Mouse (Mus musculus): ENCODE data around the gene Cltrn. TPM values are rescaled to one million over a fixed set of nuclear protein-coding genes. Genes with fewer than 3 reads are reported as not detected.
A peak's percentile ranks its signal among the peaks of the same experiment; 100 is the strongest.

The Cltrn gene
- total and polyA plus RNA-seq, 3 experiments, result not detected

DNA sequence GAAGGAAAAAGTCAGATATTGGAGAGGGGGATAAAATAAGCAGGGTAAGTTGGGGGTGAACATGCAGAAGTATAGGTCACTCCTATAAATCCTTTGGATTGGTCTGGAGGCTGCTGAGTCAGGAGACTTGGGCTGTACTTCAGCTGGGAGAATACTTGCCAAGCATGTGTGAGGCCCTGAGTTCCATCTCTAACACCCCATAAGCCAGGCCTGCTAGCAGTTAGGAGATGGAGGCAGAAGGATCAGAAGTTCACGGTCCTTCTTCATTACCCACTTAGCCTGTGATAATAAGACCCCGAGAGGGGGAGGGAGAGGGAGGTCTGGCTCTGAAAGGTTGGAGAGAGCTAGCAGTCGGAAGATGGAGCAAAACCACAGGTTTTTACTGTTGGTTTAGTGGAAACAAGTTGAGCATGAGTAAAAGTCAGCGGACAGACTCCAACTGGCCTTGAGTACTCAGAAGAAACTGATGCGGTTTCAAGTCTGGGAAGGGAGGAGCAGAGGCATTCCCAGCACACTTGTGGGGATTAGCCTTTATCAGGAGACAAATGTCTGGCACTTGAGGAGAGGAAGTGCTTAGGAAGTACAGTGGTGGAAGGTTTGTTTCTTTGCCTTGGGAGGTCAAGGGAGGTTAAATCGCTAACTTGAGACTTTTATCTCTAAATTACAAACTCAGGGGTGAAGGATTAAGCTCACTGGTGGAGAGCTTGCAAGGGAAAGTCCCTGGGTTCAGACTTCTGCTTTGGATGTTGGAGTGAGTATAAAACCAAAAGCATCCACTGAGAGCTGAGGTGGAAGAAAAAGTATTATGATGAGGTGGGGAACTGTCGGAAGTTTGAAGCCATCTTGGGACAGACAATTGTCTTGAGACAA is 3.9 kb downstream of the Cltrn start:
- in situ Hi-C loops (cut with MboI; ENCODE audit: low pct_ligation_motif_present, low pct_unique_long_range_greater_than_20kb, low sequenced_read_pairs) (no loop called here), dilution Hi-C loops (cut with MboI; ENCODE audit: extremely low pct_ligation_motif_present, extremely low pct_unique_long_range_greater_than_20kb, low sequenced_read_pairs) (no loop called here)
- Histone ChIP-seq H3K4me1 (ENCODE audit: control insufficient read depth in 1 of 2, insufficient read depth in 2 of 2) (no peaks in the 10 kb centered on the region), H3K27ac (ENCODE audit: insufficient read depth, low read depth) (no peak overlapping the region), H3K4me2 (ENCODE audit: insufficient read depth, low read depth, poor library complexity, severe bottlenecking) (peak overlapping the region; percentile 29; the same call in 1 of the 2 replicates), H3K9ac (ENCODE audit: insufficient read depth, low read depth) (no peak overlapping the region), H3K36me3 (replicated peaks in 1 of 2; ENCODE audit: control insufficient read depth in 1 of 2, insufficient read depth in 1 of 2, low read length in 1 of 2) (no peaks in the 10 kb centered on the region), H3K9me3 (replicated peaks; ENCODE audit: low read length) (no peaks in the 10 kb centered on the region), H3K79me2 (replicated peaks; ENCODE audit: control insufficient read depth, extremely low read depth, insufficient read depth, poor library complexity, severe bottlenecking) (no peaks in the 10 kb centered on the region), H3K4me3 (replicated peaks in 1 of 3; ENCODE audit: low read depth in 2 of 3, low read length in 2 of 3, poor library complexity in 1 of 3) (no peak overlapping the region), H3K27me3 (replicated peaks) (no peaks in the 10 kb centered on the region)
- DNase-seq (ENCODE audit: extremely low read depth), result peak; percentile 11
- TF ChIP-seq RCOR1 (conservative IDR thresholded peaks at IDR 0.05; ENCODE audit: low read depth, low read length), result no peak
- TF ChIP-seq ZNF384 (IDR thresholded peaks at IDR 0.05; ENCODE audit: low read depth, low read length), result no peak
- no peak for TF ChIP-seq IRF4 (IDR thresholded peaks at IDR 0.05; ENCODE audit: low read depth, low read length)
- no peak for TF ChIP-seq NELFE (IDR thresholded peaks at IDR 0.05; ENCODE audit: low read depth, low read length)
- no peak for TF ChIP-seq MAZ (IDR thresholded peaks at IDR 0.05; ENCODE audit: low read depth, low read length)
- TF ChIP-seq KAT2A (IDR thresholded peaks at IDR 0.05; ENCODE audit: insufficient replicate concordance, low read length), result no peak
- TF ChIP-seq ZC3H11A (IDR thresholded peaks at IDR 0.05; ENCODE audit: low read depth, low read length), result no peak
- no peak for TF ChIP-seq TCF12 (IDR thresholded peaks at IDR 0.05; ENCODE audit: low read depth, low read length)

DNA sequence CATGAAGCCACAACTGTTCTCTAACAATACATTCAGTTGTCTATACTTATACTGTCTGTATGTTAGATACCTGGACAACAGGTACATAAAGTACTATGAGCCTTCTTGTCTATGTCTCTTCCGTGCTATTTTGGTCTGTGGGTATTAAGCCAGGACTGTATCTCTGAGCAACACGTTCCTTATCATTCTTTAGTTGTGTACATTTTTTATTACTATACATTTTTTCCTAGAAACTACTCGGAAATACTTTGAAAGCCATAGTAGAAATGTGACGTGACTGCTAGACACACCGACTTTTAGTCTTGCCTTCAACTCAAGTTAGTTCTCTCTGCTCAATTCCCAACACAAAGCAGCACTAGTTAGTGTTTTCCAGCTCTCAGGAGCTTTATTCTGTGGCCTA is 4.8 kb downstream of the Cltrn start:
- Histone ChIP-seq H3K4me3 (replicated peaks in 1 of 3; ENCODE audit: low read depth in 2 of 3, low read length in 2 of 3, poor library complexity in 1 of 3) (no peak overlapping the region), H3K4me1 (ENCODE audit: control insufficient read depth in 1 of 2, insufficient read depth in 2 of 2) (no peaks in the 10 kb centered on the region), H3K79me2 (replicated peaks; ENCODE audit: control insufficient read depth, extremely low read depth, insufficient read depth, poor library complexity, severe bottlenecking) (no peaks in the 10 kb centered on the region), H3K4me2 (ENCODE audit: insufficient read depth, low read depth, poor library complexity, severe bottlenecking) (no peak overlapping the region), H3K36me3 (replicated peaks in 1 of 2; ENCODE audit: control insufficient read depth in 1 of 2, insufficient read depth in 1 of 2, low read length in 1 of 2) (no peaks in the 10 kb centered on the region), H3K27me3 (replicated peaks) (no peaks in the 10 kb centered on the region), H3K9me3 (replicated peaks; ENCODE audit: low read length) (no peaks in the 10 kb centered on the region), H3K27ac (ENCODE audit: insufficient read depth, low read depth) (no peak overlapping the region), H3K9ac (ENCODE audit: insufficient read depth, low read depth) (no peak overlapping the region)
- DNase-seq (ENCODE audit: extremely low read depth), result no peak
- TF ChIP-seq CHD1 (IDR thresholded peaks at IDR 0.05; ENCODE audit: low read depth, low read length) (no peak), MAZ (IDR thresholded peaks at IDR 0.05; ENCODE audit: low read depth, low read length) (no peak), ZMIZ1 (IDR thresholded peaks at IDR 0.05; ENCODE audit: low read depth, low read length) (no peak), CTCF (conservative IDR thresholded peaks at IDR 0.05 in 1 of 2, IDR thresholded peaks at IDR 0.05 in 1 of 2; ENCODE audit: low read depth in 2 of 2, low read length in 2 of 2) (no peak), GABPA (IDR thresholded peaks at IDR 0.05; ENCODE audit: insufficient replicate concordance, low read depth, low read length) (no peak), NRF1 (IDR thresholded peaks at IDR 0.05; ENCODE audit: low read depth, low read length) (no peak), NELFE (IDR thresholded peaks at IDR 0.05; ENCODE audit: low read depth, low read length) (no peak), UBTF (IDR thresholded peaks at IDR 0.05; ENCODE audit: low read depth, low read length) (no peak), MEF2A (IDR thresholded peaks at IDR 0.05; ENCODE audit: borderline replicate concordance, low read depth, low read length) (no peak), POLR2AphosphoS2 (IDR thresholded peaks at IDR 0.05; ENCODE audit: low read depth, low read length) (no peak), RAD21 (IDR thresholded peaks at IDR 0.05; ENCODE audit: low read depth, low read length) (no peak), MXI1 (IDR thresholded peaks at IDR 0.05; ENCODE audit: low read depth, low read length) (no peak), ETS1 (conservative IDR thresholded peaks at IDR 0.05; ENCODE audit: low read depth, low read length) (no peak), ZNF384 (IDR thresholded peaks at IDR 0.05; ENCODE audit: low read depth, low read length) (no peak), USF2 (conservative IDR thresholded peaks at IDR 0.05; ENCODE audit: low read depth, low read length) (no peak), ZKSCAN1 (IDR thresholded peaks at IDR 0.05; ENCODE audit: borderline replicate concordance, low read depth, low read length) (no peak)
- in situ Hi-C loops (cut with MboI; ENCODE audit: low pct_ligation_motif_present, low pct_unique_long_range_greater_than_20kb, low sequenced_read_pairs) (no loop called here), dilution Hi-C loops (cut with MboI; ENCODE audit: extremely low pct_ligation_motif_present, extremely low pct_unique_long_range_greater_than_20kb, low sequenced_read_pairs) (no loop called here)
